Mouse (Mus musculus) CH12.LX (cell line): ENCODE measurements around the gene Itgb1bp1.

Experiments used
- CHD1 ChIP-seq: IDR thresholded peaks from 2 replicates; pipeline ENCODE4 v1.6.1; 2012; ENCODE audit warnings: low read depth, low read length, improper control_type of control experiment, inconsistent platforms
- CHD2 ChIP-seq: IDR thresholded peaks from 2 replicates; pipeline ENCODE4 v1.6.1; 2011; ENCODE audit warnings: low read length, improper control_type of control experiment
- EP300 ChIP-seq: IDR thresholded peaks from 2 replicates; pipeline ENCODE4 v1.6.1; 2011; ENCODE audit warnings: low read length, improper control_type of control experiment
- JUND ChIP-seq: conservative IDR thresholded peaks from 2 replicates; pipeline ENCODE4 v1.6.1; 2011; ENCODE audit warnings: low read depth, low read length, improper control_type of control experiment
- MYC ChIP-seq: IDR thresholded peaks from 2 replicates; pipeline ENCODE4 v1.6.1; 2011; ENCODE audit warnings: low read depth, mild to moderate bottlenecking, improper control_type of control experiment, low read length
- POLR2A ChIP-seq: IDR thresholded peaks from 2 replicates; pipeline ENCODE4 v1.6.1; 2011; ENCODE audit warnings: low read depth, mild to moderate bottlenecking, improper control_type of control experiment, low read length

DNA sequence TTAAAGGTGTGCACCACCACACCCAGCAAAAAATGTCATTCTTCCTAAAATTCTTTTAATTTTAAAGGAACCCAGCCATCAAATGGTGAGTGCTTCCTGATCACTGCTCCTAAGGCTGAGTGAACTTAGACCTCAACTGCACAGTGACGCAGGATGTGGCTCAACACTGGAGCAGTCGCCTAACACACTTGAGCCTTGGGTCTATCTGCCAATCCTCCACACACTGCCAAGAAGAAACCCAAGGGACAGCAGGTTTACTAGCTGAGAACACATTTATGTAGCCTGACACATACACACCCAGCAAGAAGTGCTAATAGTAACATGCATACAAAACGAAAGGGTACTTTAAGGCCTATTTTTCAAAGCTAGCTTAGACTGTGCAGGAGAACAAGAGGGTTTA is 40.2 kb upstream of the Itgb1bp1 start:
- no peak for TF ChIP-seq CHD2
- TF ChIP-seq POLR2A: no peak
- TF ChIP-seq MYC: no peak
- TF ChIP-seq CHD1: no peak
- TF ChIP-seq EP300: no peak
- no peak for TF ChIP-seq JUND
